Mouse (Mus musculus): Measurements from ENCODE around the gene Hsdl1.

DNA sequence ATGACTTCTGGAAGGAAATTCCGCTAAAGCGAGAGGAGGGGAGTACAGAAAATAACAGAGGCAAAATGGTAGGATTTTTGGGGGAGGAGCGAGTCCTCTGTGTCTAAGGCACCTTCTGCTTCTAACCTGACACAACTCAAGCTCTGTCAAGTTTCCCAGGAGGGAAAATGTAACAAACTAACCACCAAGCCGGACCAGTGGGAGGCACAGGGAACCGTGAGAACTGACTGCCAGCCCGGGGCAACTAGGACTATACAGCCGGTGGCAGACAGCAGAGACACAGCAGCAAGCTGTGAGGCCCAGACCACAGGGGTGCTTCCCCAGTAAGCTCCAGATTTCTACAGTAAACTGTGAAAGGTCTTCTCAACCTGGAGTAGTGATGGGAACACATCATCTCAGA is 6.0 kb downstream of the Hsdl1 start:
- TF ChIP-seq CTCF (IDR thresholded peaks at IDR 0.05): no peak
- TF ChIP-seq EP300 (IDR thresholded peaks at IDR 0.05): no peak
